Mouse (Mus musculus): ENCODE measurements at regions not wholly inside any gene's neighbourhood (a gene's known extent, or its start where the extent isn't known, plus 50 kb on each side); places are given as distances from the start of the nearest gene placed in this dataset.

GRCm38 (mm10) chr3:50570027-50570426 is 126.6 kb upstream of the Slc7a11 start:
- TF ChIP-seq EP300 (IDR thresholded peaks at IDR 0.05; ENCODE audit: insufficient read depth, low read depth, low read length), result no peak
- no peak for TF ChIP-seq CTCF (IDR thresholded peaks at IDR 0.05)
- no peak for TF ChIP-seq POLR2A (IDR thresholded peaks at IDR 0.05; ENCODE audit: insufficient read depth, low read depth, low read length)

All from heart, adult 2 months (tissue).